Mouse (Mus musculus) G1E-ER4 (cell line): ENCODE results near the gene Trim54. TPM values are rescaled to one million over a fixed set of nuclear protein-coding genes. Genes with fewer than 3 reads are reported as not detected.

Experiments
- GATA1 ChIP-seq: IDR thresholded peaks from one replicate; pipeline ENCODE4 v1.8.0; 2012; ENCODE audit warnings: low read length, inconsistent platforms
- polyA plus RNA-seq: library from polyadenylated mRNA; stranded (reverse); fragments of >175 nt; gene quantifications from 2 replicates; pipeline ENCODE4 v1.2.3, GENCODE M21; 2012

The Trim54 gene
- not detected in 2 replicates for polyA plus RNA-seq

DNA sequence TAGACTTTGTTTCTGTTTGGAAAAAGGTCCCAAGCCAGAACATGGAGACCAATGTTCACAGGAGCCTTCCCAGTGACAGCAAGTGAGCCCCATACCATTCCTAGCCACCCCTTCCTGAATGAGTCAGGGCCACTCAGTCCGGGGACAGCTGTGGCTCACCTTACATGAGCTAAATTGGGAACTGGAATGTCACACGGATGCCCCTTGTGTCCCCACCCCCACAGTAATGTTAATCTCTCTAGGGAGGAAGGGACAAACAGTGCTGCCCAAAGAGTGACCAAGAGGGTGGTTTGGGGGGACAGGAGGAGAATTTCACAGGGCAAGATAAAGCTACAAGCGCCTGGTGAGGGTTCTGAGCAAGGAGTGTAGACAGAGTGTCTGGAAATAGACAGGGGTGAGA lies at the start of gene Trim54:
Gene Trim54 (plus strand): TSS at position 359 of the 400 bp plus-strand sequence.
- no peak for TF ChIP-seq GATA1

DNA sequence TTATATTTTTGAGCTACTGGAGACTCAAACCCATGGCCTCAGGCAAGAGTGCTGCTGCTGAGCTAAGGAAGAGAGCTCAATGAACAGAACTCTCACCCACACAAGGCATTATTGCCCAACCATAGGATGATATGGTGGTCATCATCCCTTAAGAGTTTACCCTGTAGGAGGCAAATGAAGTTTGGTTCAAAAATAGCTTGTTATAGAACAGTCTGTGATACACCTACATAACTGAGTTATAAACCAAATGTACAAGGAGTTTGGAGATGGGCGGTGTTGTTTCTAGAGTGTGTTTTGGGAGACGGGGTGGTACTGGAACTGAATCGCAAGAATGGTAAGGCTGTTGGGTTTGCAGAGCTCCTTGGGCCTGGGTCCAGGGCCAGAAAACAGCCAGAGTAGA lies 46.7 kb upstream of the Trim54 start:
- TF ChIP-seq GATA1, result no peak

DNA sequence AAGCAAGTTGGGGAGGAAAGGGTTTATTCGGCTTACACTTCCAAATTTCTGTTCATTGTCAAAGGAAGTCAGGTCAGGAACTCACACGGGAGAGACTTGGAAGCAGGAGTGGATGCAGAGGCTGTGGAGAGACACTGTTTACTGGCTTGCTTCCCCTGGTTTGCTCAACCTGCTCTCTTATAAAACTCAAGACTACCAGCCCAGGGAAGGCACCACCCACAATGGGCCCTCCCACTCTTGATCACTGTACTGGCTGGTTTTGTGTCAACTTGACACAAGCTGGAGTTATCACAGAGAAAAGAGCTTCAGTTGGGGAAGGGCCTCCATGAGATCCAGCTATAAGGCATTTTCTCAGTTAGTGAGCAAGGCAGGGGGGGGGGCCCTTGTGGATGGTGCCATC lies 45.5 kb upstream of the Trim54 start:
- TF ChIP-seq GATA1, result no peak

DNA sequence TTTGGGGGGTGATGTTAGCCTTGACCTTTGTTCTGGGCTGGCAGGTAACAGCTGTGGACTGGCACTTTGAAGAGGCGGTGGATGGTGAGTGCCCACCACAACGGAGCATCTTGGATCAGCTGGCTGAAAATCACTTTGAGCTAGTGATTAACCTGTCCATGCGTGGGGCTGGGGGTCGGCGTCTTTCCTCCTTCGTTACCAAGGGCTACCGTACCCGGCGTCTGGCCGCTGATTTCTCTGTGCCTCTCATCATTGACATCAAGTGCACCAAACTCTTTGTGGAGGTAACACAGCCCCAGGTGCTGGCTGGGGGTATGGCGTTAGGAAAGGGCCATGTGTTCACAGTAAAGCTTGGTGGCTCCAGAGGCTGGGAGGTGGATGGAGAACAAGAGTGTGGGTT lies 44.7 kb upstream of the Trim54 start:
- TF ChIP-seq GATA1, result no peak

DNA sequence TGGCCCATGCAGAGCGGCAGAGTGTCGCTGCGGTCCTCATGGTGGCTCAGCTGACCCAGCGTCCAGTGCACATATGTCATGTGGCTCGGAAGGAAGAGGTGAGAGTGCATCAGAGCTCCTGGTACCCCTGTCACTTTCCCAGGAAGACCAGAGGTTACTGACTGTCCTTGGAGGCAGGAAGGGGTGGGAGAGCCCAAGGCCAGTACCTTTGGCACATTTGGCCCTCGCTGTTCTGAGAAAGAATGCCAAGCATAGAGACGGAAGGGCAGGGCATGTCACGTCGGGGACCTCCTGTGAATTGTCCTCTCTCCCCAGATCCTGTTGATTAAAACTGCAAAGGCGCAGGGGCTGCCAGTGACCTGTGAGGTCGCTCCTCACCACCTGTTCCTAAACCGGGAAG lies 43.3 kb upstream of the Trim54 start:
- no peak for TF ChIP-seq GATA1

DNA sequence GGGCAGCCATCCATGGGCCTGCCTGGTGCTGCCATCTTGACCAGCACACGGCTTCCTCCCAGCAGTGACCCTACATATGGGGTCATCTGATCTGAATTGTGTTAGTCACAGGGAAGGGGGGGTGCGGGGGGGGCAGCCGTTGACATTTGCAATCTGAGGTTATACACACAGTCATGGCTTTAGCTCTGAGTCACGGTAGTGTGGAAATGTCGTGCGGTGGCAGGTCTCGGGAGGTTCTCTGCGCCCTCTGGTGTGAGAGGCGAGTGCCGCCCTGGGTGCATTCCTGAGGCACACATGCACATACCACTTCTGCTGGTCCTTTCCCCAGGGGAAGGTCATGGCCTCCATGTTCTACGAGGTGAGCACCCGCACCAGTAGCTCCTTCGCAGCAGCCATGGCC lies 40.2 kb upstream of the Trim54 start:
- TF ChIP-seq GATA1, result no peak

DNA sequence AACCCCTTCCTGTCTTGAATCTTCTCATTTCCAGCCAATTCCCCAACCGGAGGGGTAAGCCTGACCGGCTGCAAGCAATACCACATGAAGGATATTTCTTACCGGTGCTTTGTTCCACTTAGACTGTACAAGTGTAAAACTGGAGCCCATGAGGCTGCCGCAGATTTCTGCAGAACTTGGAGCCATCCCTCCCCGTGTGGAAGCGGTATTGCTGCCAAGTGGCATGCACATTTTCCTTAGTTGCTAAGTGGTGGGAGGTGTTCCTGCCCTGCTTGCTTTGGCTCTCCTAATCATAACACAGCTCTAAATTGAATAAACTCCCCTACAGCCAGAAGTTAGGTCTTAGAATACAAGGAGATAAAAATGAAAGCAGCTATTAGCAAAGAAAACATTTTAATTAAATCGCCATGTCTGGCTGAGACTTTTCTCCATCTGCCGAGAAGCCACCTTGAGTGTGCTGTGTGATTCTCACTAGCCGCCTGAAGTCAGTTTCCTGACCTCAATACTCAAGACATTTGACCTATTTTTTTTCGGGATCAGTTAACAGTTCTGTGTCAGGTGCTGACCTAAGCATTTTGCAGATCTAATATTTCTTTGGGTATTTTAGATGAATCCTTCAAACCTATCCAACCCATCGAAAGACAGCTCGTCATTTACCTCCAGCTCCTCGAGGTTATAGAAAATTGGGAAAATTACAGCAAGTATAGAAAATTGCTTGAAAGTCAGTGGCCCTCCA lies 36.3 kb upstream of the Trim54 start:
- TF ChIP-seq GATA1, result no peak

DNA sequence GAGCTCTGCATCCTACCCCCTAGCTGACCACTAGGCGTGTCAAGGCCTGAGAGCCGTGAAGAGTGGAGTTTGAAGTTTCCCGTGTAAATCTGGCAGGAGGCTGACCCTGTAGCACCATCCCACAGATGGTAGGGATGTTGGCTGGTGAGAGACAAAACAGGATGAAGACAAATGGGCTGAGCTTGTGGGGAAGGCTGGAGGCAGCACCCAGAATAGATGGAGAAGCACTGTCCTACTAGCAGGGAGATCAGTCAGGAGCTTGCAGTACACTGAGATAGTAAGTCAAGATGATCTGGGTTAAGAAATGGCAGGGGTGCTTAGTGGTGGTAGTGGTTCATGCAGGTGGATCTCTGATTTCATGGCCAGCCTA lies 35.7 kb upstream of the Trim54 start:
- TF ChIP-seq GATA1, result no peak

DNA sequence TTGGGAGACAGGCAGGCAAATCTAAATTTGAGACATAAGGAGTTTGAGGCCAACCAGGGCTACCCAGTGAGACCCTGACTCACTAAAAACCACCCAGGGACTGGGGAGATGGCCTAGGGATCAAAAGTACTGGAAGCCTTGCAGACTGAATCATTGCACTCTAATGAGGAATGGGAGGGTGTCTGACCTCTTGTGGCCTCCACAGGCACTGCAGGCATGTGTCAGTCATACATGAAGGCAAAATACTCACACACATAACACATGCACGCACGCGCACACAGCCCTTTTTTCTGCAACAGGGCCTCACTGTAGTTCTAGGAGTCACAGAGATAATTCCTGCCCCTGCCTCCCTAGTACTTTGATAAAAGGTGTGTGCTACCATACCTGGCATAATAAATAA lies 35.1 kb upstream of the Trim54 start:
- no peak for TF ChIP-seq GATA1

DNA sequence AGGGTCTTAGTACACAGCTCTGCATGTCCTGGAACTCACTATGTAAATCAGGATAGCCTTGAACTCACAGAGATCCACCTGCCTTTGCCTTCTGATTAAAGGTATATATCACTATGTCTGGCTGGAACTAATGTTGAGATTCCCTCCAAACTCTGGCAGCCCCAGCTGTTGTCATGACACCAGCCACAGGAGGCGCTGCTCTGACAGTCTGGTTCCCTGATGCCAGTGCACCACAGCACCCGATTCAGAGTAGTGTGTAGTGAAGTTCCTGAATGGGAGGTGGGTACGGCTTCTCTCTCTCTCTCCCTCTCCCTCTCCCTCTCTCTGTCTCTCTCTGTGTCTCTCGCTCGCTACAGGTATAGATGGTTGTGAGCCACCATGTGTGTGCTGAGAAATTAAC lies 34.2 kb upstream of the Trim54 start:
- TF ChIP-seq GATA1, result no peak

DNA sequence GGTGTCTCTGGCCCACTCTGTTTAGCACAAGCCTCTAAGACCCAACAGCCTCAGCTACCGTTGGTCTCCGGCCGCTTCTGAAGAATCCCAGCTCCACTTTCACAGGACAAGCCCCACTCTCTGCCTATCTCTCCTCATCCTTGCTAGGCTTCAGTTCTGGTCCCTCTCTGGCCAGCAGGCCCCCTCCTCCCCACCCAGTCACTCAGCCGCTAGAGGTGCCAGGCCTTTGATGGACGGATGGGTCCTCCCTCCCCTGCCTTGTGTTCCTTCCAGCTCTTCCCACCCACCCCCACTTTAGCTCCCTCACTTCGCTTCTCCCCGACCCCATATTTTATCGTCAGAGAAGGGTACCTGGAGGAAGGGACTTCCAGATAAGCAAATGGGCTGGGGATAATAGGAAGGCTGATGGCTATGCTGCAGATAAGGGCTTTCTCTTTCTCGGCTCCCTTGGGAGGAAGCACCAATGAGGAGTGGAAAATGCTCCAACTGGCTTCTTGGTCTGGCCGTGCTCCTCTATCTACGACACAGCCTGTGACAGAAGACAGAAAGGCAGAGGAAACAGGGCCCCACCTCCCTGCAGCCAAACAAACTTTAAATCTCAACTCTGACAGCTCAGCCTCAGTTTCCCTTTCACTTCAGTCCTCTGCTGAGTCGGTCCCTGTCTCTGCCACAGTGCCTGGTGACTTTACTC lies 33.4 kb upstream of the Trim54 start:
- no peak for TF ChIP-seq GATA1

DNA sequence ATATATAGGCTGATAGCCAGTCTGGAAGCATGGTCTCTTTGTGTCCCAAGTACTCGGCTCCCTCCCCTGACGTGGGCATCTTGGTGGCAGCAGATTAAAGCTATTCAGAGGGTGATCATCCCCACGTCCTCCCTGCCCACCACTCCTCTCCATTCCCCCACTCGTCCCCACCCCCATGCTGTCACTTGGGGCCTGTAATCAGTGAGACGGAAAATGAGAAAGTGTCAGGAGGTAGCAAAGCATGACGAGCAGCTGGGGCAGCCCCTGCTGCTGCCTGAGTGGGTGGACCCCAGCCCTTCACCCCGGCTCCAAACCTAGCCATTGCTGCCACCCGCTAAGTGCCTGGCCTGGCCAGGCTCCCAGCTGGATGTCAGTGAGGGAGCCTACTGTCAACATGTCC lies 32.6 kb upstream of the Trim54 start:
- TF ChIP-seq GATA1, result no peak

DNA sequence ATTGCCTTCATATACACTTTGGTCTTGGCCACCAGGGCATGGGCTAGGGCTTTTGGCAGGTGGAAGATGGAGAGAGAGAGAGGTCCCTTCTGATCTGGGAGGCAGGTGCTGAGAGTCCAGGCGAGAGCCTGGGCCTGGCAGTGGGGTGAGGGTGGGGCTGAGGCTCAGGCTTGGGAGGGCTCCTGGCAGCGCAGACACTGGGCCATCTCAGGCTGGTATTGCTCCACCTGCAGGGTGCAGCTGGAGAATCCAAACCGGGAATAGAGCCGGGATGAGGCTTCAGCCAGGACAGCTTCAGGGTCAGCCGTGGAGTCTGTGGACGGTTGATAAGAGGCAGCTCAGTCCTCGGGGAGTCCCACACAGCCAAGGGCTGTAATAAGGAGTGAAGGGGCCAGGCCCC lies 29.9 kb upstream of the Trim54 start:
- TF ChIP-seq GATA1, result no peak

DNA sequence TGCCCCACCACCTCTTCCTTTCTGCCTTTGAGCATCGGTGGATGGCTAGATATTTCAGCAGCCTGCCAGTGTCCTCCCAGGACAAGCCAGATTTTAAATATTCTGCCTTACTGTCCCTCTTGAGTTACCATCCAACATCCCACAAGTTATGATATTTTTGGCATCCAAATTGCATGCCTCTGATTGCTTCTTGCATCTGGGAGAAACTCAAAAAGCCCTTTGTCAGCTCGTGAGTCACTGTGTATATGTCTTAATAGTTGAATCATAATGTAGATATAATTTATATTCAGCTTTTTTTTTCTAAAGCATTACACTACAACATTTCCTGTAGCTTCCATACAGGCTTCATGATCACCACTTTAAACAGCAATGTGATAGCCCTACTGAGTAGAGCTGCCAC lies 29.4 kb upstream of the Trim54 start:
- no peak for TF ChIP-seq GATA1

DNA sequence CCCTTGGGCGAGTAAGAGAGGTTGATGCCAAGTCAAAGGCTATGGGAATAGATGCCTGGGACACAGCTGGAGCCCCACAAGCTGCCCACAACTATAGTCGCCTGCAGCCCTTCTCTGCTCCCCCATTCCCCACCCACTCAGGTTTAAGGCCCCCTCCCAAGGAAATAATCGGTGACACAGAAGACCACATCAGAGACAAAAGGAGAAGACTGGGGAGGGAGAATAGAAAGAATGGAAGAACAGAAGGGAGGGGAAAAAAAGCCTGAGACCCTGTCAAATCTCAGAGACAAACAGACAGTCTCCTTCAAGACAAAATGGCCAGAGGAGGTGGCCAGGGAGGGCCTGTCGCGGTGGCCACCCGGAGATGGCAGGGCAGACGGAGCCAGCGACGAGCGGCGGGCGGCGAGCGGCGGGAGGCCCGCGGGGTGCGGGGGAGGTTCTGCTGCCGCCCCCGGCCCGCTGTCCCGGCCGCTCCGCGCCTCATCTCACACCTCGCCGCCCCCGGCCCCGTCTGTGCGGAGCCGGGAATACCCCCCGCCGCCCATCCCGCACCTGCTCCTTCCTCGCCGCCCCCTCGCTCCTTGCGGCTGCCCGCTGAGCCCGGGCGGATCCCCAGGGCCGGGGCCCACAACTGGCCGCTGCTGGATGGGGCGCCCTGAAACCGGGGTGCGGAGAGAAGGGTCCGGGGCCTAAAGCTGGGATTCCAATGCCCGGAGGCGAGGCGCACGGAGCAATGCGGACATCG lies 24.1 kb upstream of the Trim54 start:
- TF ChIP-seq GATA1, result no peak
